Mouse (Mus musculus) heart, embryonic 12.5 days (tissue): Measurements from ENCODE around the gene Sppl2a. TPM values are rescaled to one million over a fixed set of nuclear protein-coding genes. Genes with fewer than 3 reads are reported as not detected.
"Not testable (repeated sequence)": the region's sequence is repeated elsewhere in the genome, so short reads cannot be mapped to it uniquely, and the experiment has no call there.

ENCODE experiments used
- ATAC-seq: fragments of 200-750 bp; cut with Nextera tagmentation; 2 replicates; pipeline ENCODE4 v1.8.0; 2017; ENCODE audit warnings: moderate TSS enrichment, moderate library complexity; ENCODE audit not compliant: insufficient number of reproducible peaks, low FRiP score
- H3K27ac ChIP-seq: fragments of 300-500 bp; sonication (generic); 2 replicates; pipeline ENCODE4 v1.5.1; 2016; ENCODE audit warnings: mild to moderate bottlenecking, moderate library complexity; ENCODE audit not compliant: poor library complexity, severe bottlenecking
- H3K27me3 ChIP-seq: fragments of 300-500 bp; sonication (generic); replicated peaks from 2 replicates; pipeline ENCODE4 v1.6.1; 2016; ENCODE audit warnings: mild to moderate bottlenecking, moderate library complexity
- H3K36me3 ChIP-seq: fragments of 300-500 bp; sonication (generic); 2 replicates; pipeline ENCODE4 v1.6.1; 2016; ENCODE audit warnings: mild to moderate bottlenecking, moderate library complexity
- H3K4me1 ChIP-seq: fragments of 300-500 bp; sonication (generic); replicated peaks from 2 replicates; pipeline ENCODE4 v1.6.1; 2016; ENCODE audit warnings: mild to moderate bottlenecking
- H3K4me2 ChIP-seq: fragments of 300-500 bp; sonication (generic); 2 replicates; pipeline ENCODE4 v1.6.1; 2016; ENCODE audit warnings: mild to moderate bottlenecking, moderate library complexity
- H3K4me3 ChIP-seq: fragments of 300-500 bp; sonication (generic); 2 replicates; pipeline ENCODE4 v1.5.1; 2016; ENCODE audit warnings: mild to moderate bottlenecking
- H3K9ac ChIP-seq: fragments of 300-500 bp; sonication (generic); 2 replicates; pipeline ENCODE4 v1.6.1; 2016; ENCODE audit warnings: mild to moderate bottlenecking, moderate library complexity
- H3K9me3 ChIP-seq: fragments of 300-500 bp; sonication (generic); replicated peaks from 2 replicates; pipeline ENCODE4 v1.6.1; 2016; ENCODE audit warnings: mild to moderate bottlenecking, moderate library complexity
- WGBS: fragments of 180-500 bp; shearing (Covaris S2); methylation state at CpG from one replicate; pipeline ENCODE4 v1.1.7; 2016; 5-methylcytosine and 5-hydroxymethylcytosine counted together
- polyA plus RNA-seq: library from polyadenylated mRNA; unstranded; fragments of >200 nt; fragmentation: Nextera tagmentation; extraction: Ambion mirVana; gene quantifications from 2 replicates; pipeline ENCODE4 v1.2.1, GENCODE M21; 2016

The Sppl2a gene
- polyA plus RNA-seq, 1 experiment from 2014 or later, result 33.5 TPM

GRCm38 (mm10) chr2:126896941-126897340 is 36.1 kb downstream of the Sppl2a start:
- H3K4me3 ChIP-seq, result no peak overlapping the region
- ATAC-seq, result no peak
- H3K4me2 ChIP-seq, result no peak overlapping the region
- H3K36me3 ChIP-seq, result peaks cover 29% of the 10 kb centered on the region
- peak overlapping the region; percentile 69 for H3K27ac ChIP-seq
- no peaks in the 10 kb centered on the region for H3K27me3 ChIP-seq
- 0 out of 2 replicates have a peak, but pooled peaks cover under 1% of the 10 kb centered on the region for H3K9me3 ChIP-seq
- H3K4me1 ChIP-seq, result peaks cover 11% of the 10 kb centered on the region
- no peak overlapping the region for H3K9ac ChIP-seq
- WGBS, result 79% methylated on average over 6 of the region's 6 CpGs

GRCm38 (mm10) chr2:126894245-126894644 is 38.8 kb downstream of the Sppl2a start:
- Histone ChIP-seq H3K9me3 (no peaks in the 10 kb centered on the region), H3K27ac (peak overlapping the region; percentile 14; the same call in 1 of the 2 replicates), H3K27me3 (no peaks in the 10 kb centered on the region), H3K4me3 (no peak overlapping the region), H3K4me1 (peaks cover 11% of the 10 kb centered on the region), H3K9ac (no peak overlapping the region), H3K36me3 (peaks cover 8% of the 10 kb centered on the region), H3K4me2 (no peak overlapping the region)
- no peak for ATAC-seq
- 93% methylated on average over 3 of the region's 3 CpGs for WGBS

- no peak for ATAC-seq
- WGBS, result 68% methylated on average over 7 of the region's 7 CpGs
- no peaks in the 10 kb centered on the region for H3K9me3 ChIP-seq
- peaks cover 9% of the 10 kb centered on the region for H3K4me1 ChIP-seq
- H3K4me2 ChIP-seq, result no peak overlapping the region
- 0 out of 2 replicates have a peak, but pooled peaks cover 5% of the 10 kb centered on the region for H3K36me3 ChIP-seq
- H3K4me3 ChIP-seq, result no peak overlapping the region
- no peak overlapping the region for H3K9ac ChIP-seq
- no peaks in the 10 kb centered on the region for H3K27me3 ChIP-seq
- H3K27ac ChIP-seq, result no peak overlapping the region
These were observed 40.7 kb downstream of the Sppl2a start for GRCm38 (mm10) chr2:126892316-126892715.

- Histone ChIP-seq H3K4me3 (no peak overlapping the region), H3K9ac (no peak overlapping the region), H3K36me3 (0 out of 2 replicates have a peak, but pooled peaks cover 5% of the 10 kb centered on the region), H3K4me1 (peaks cover 9% of the 10 kb centered on the region), H3K9me3 (no peaks in the 10 kb centered on the region), H3K4me2 (no peak overlapping the region), H3K27ac (no peak overlapping the region), H3K27me3 (no peaks in the 10 kb centered on the region)
- no peak for ATAC-seq
These were observed 41.3 kb downstream of the Sppl2a start for GRCm38 (mm10) chr2:126891743-126892142.

DNA sequence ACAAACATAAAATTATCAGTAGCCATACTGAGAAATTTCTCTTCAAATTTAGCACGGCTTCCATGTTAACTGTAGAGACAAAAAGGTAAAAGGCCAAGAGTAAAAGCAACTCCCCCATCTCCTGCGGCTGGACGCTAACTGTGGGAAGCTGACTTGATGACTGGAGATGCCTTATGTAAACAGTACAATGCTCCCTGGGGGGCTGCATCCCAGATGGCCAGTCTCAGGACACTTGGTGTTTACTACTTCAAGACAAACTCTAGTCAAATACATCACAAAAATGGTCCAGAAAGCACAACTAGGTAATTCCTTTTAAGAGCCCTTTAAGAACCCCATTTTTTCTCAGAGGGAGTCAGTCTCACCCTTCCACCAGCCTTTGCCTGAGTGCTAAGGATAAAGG is 45.9 kb downstream of the Sppl2a start:
- Histone ChIP-seq H3K4me1 (peaks cover 21% of the 10 kb centered on the region), H3K9ac (no peak overlapping the region), H3K4me3 (no peak overlapping the region), H3K36me3 (no peaks in the 10 kb centered on the region), H3K27me3 (no peaks in the 10 kb centered on the region), H3K27ac (no peak overlapping the region), H3K4me2 (no peak overlapping the region), H3K9me3 (no peaks in the 10 kb centered on the region)
- ATAC-seq, result no peak
- WGBS, result 37% methylated on average over 3 of the region's 3 CpGs

- H3K9me3 ChIP-seq, result no peaks in the 10 kb centered on the region
- no peak overlapping the region for H3K4me3 ChIP-seq
- no peaks in the 10 kb centered on the region for H3K27me3 ChIP-seq
- H3K4me2 ChIP-seq, result 0 out of 2 replicates have a peak overlapping the region, but pooled peaks have one; percentile 13
- peaks cover 21% of the 10 kb centered on the region for H3K4me1 ChIP-seq
- peak overlapping the region; percentile 64 for H3K27ac ChIP-seq
- WGBS, result 21% methylated on average over 2 of the region's 2 CpGs
- ATAC-seq, result no peak
- H3K36me3 ChIP-seq, result no peaks in the 10 kb centered on the region
- no peak overlapping the region for H3K9ac ChIP-seq
These were observed 47.2 kb downstream of the Sppl2a start for GRCm38 (mm10) chr2:126885871-126886270.

GRCm38 (mm10) chr2:126882711-126883110 is 50.3 kb downstream of the Sppl2a start:
- H3K9me3 ChIP-seq, H3K4me3 ChIP-seq, H3K36me3 ChIP-seq, H3K9ac ChIP-seq, H3K27ac ChIP-seq, ATAC-seq, H3K4me2 ChIP-seq, H3K27me3 ChIP-seq: not testable (repeated sequence)
- WGBS, result 27% methylated on average over 2 of the region's 2 CpGs
- H3K4me1 ChIP-seq, result peaks cover 21% of the 10 kb centered on the region

GRCm38 (mm10) chr2:126877991-126878390 is 55.0 kb downstream of the Sppl2a start:
- no peak overlapping the region for H3K27ac ChIP-seq
- H3K36me3 ChIP-seq, result no peaks in the 10 kb centered on the region
- no peak overlapping the region for H3K4me3 ChIP-seq
- peaks cover 12% of the 10 kb centered on the region for H3K4me1 ChIP-seq
- no peak overlapping the region for H3K9ac ChIP-seq
- H3K4me2 ChIP-seq, result no peak overlapping the region
- no peak for ATAC-seq
- H3K27me3 ChIP-seq, result no peaks in the 10 kb centered on the region
- WGBS, result 87% methylated on average over 1 of the region's 1 CpGs
- no peaks in the 10 kb centered on the region for H3K9me3 ChIP-seq

DNA sequence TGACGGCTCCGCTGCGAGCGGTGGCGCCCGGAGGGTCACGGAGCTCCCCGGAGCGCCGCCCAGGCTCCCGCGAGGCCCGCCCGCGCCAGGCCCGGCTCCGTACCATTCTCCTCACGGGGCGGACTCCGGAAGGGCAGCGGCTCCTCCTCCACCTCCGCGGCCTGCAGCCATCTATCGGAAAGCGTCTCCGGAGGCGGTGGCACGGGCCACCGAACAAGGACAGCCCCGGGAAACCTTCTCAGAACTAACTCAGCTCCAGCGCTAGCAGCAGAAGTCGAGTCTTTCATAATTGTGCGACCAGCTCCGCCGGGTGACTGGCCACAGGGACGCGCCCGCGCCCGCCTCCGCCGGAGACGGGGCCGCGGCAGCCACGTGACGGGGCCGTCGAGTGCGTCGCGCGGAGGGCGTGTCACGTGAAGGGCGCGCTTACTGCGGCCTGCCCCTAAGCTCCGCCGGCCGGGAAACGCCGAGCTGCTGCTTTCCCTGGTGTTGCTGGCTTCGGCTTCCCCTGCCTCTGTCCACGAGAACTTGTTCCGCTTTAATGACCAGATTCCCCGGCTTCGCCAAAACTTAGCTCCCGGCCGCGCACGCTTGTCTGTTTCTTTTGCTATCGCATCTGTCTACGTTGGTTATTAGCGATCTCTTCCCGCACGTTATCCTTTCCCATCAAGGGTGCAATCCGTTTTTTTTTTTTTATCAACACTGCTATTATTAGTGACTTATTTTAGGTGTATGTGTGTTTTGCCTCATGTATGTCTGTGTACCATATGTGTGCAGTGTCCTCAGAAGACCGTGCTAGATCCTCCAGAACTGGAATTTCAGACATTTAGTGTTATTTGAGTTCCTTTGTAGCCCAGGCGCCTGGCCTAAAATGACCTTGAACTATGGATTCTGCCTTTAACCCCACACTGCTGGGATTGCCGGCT is 56.9 kb downstream of the Sppl2a start, which contains the start of gene Trpm7:
Trpm7 (minus strand) TSS at position 360 of the 926 bp plus-strand sequence.
- H3K27ac ChIP-seq, result peak within 1 kb of the TSS; percentile 100
- H3K4me3 ChIP-seq, result peak within 1 kb of the TSS; percentile 89
- under 1% methylated on average over 81 of the region's 81 CpGs for WGBS
- H3K4me1 ChIP-seq, result peaks cover 15% of the 10 kb centered on the region
- H3K4me2 ChIP-seq, result peak within 1 kb of the TSS; percentile 73
- no peaks in the 10 kb centered on the region for H3K36me3 ChIP-seq
- no peaks in the 10 kb centered on the region for H3K27me3 ChIP-seq
- H3K9ac ChIP-seq, result peak within 1 kb of the TSS; percentile 91
- no peaks in the 10 kb centered on the region for H3K9me3 ChIP-seq
- ATAC-seq, result peak; percentile 100

GRCm38 (mm10) chr2:126875516-126875835 is 57.6 kb downstream of the Sppl2a start:
- peak overlapping the region; percentile 73 for H3K4me2 ChIP-seq
- H3K27me3 ChIP-seq, result no peaks in the 10 kb centered on the region
- peak; percentile 62 for ATAC-seq
- no peaks in the 10 kb centered on the region for H3K36me3 ChIP-seq
- WGBS, result under 1% methylated on average over 18 of the region's 18 CpGs
- H3K9ac ChIP-seq, result peak overlapping the region; percentile 91
- H3K27ac ChIP-seq, result peak overlapping the region; percentile 100
- peak overlapping the region; percentile 89 for H3K4me3 ChIP-seq
- H3K4me1 ChIP-seq, result peaks cover 15% of the 10 kb centered on the region
- no peaks in the 10 kb centered on the region for H3K9me3 ChIP-seq

- Histone ChIP-seq H3K9ac (peak overlapping the region; percentile 91), H3K4me3 (peak overlapping the region; percentile 89), H3K27me3 (no peaks in the 10 kb centered on the region), H3K4me2 (peak overlapping the region; percentile 73), H3K9me3 (no peaks in the 10 kb centered on the region), H3K36me3 (no peaks in the 10 kb centered on the region), H3K27ac (peak overlapping the region; percentile 100), H3K4me1 (peaks cover 18% of the 10 kb centered on the region)
- 18% methylated on average over 13 of the region's 13 CpGs for WGBS
- ATAC-seq, result no peak
These were observed 58.1 kb downstream of the Sppl2a start for GRCm38 (mm10) chr2:126874809-126875515.
